Mouse (Mus musculus) ES-E14 (cell line): Measurements from ENCODE around the gene Dclk1. TPM values are rescaled to one million over a fixed set of nuclear protein-coding genes. Genes with fewer than 3 reads are reported as not detected.

Experiments used
- DNase-seq: peaks from one replicate; pipeline ENCODE4 v3.0.0-alpha.2; 2013; ENCODE audit warnings: low read depth, low spot score
- H3K27ac ChIP-seq: 2 replicates; pipeline ENCODE4 v1.5.1; 2012; ENCODE audit warnings: low read depth, mild to moderate bottlenecking, low read length, moderate library complexity, mixed read lengths; ENCODE audit not compliant: poor library complexity, insufficient read depth, severe bottlenecking
- H3K36me3 ChIP-seq: 2 replicates; pipeline ENCODE4 v1.6.1; 2012; ENCODE audit warnings: mild to moderate bottlenecking, low read length, moderate library complexity, mixed read lengths; ENCODE audit not compliant: control insufficient read depth, poor library complexity, insufficient read depth, severe bottlenecking
- H3K4me1 ChIP-seq, 2 experiments: fragments of 150-350 bp in 1 of 2; sonication (generic) in 1 of 2; 2 replicates each; pipeline ENCODE4 v1.6.1; 2012; ENCODE audit warnings: low read length in 2 of 2, mild to moderate bottlenecking in 1 of 2, mixed read lengths in 1 of 2; ENCODE audit not compliant: control insufficient read depth in 2 of 2, insufficient read depth in 2 of 2, poor library complexity in 1 of 2
- H3K4me3 ChIP-seq, 2 experiments: fragments of 150-350 bp in 1 of 2; sonication (generic) in 1 of 2; 2 replicates each; pipeline ENCODE4 v1.5.1; 2012; ENCODE audit warnings: low read length in 2 of 2, low read depth in 1 of 2, mild to moderate bottlenecking in 1 of 2, mixed read lengths in 1 of 2; ENCODE audit not compliant: insufficient read depth in 1 of 2, poor library complexity in 1 of 2, severe bottlenecking in 1 of 2
- H3K9ac ChIP-seq: 2 replicates; pipeline ENCODE4 v1.6.1; 2012; ENCODE audit warnings: low read depth, mild to moderate bottlenecking, low read length, mixed read lengths; ENCODE audit not compliant: poor library complexity, insufficient read depth, severe bottlenecking
- H3K9me3 ChIP-seq: fragments of 150-350 bp; sonication (generic); 2 replicates; pipeline ENCODE4 v1.6.1; 2012; ENCODE audit warnings: low read depth, mild to moderate bottlenecking, low read length; ENCODE audit not compliant: control insufficient read depth, insufficient read depth
- CHD2 ChIP-seq: IDR thresholded peaks from 2 replicates; pipeline ENCODE4 v1.6.1; 2014; ENCODE audit warnings: mild to moderate bottlenecking, low read depth, low read length, inconsistent platforms
- HCFC1 ChIP-seq: IDR thresholded peaks from 2 replicates; pipeline ENCODE4 v1.6.1; 2012; ENCODE audit warnings: low read length, inconsistent platforms, borderline replicate concordance; ENCODE audit not compliant: insufficient read depth
- MAFK ChIP-seq: IDR thresholded peaks from 2 replicates; pipeline ENCODE4 v1.6.1; 2014; ENCODE audit warnings: mild to moderate bottlenecking, low read depth, low read length, inconsistent platforms; ENCODE audit not compliant: insufficient read depth
- ZC3H11A ChIP-seq: IDR thresholded peaks from 2 replicates; pipeline ENCODE4 v1.6.1; 2012; ENCODE audit warnings: low read depth, mild to moderate bottlenecking, inconsistent platforms, low read length, borderline replicate concordance
- ZNF384 ChIP-seq: IDR thresholded peaks from 2 replicates; pipeline ENCODE4 v1.6.1; 2012; ENCODE audit warnings: low read depth, low read length, inconsistent platforms
- in situ Hi-C, 2 experiments: fragments of 600-800 bp; cut with MboI; formaldehyde crosslinking; loops; one replicate each; pipeline ENCODE4 v1.15.1; 2025; ENCODE audit warnings: low sequenced_read_pairs in 2 of 2, inconsistent platforms in 1 of 2; ENCODE audit not compliant: unreplicated experiment in 2 of 2
- total RNA-seq: library from RNA; depleted of rRNA; stranded (reverse); fragments of 300-350 nt; gene quantifications from 2 replicates; pipeline ENCODE4 v1.2.3, GENCODE M21; 2012

Gene Dclk1
- total RNA-seq, 1 experiment = 1.7 TPM

- Histone ChIP-seq H3K9me3 (no peaks in the 10 kb centered on the region), H3K4me3 (no peak overlapping the region), H3K4me1 (peaks cover 0 to 2% of the 10 kb centered on the region in 2 experiments; a peak in 1 of 4 replicates), H3K36me3 (no peaks in the 10 kb centered on the region), H3K27ac (no peak overlapping the region), H3K9ac (no peak overlapping the region)
- no peak for DNase-seq
- in situ Hi-C loops = no loop called here
- no peak for TF ChIP-seq ZNF384
- TF ChIP-seq CHD2 = no peak
- TF ChIP-seq HCFC1 = no peak
- TF ChIP-seq ZC3H11A = no peak
- no peak for TF ChIP-seq MAFK
These were observed 178.4 kb downstream of the Dclk1 start for GRCm38 (mm10) chr3:55420436-55421083.

GRCm38 (mm10) chr3:55423640-55424397 is 181.7 kb downstream of the Dclk1 start:
- H3K9ac ChIP-seq = no peak overlapping the region
- TF ChIP-seq ZC3H11A = no peak
- TF ChIP-seq HCFC1 = no peak
- TF ChIP-seq ZNF384 = no peak
- no peak for TF ChIP-seq MAFK
- TF ChIP-seq CHD2 = no peak
- no peaks in the 10 kb centered on the region for H3K9me3 ChIP-seq
- no peak overlapping the region for H3K4me3 ChIP-seq
- no peak overlapping the region for H3K27ac ChIP-seq
- H3K4me1 ChIP-seq = peaks cover 0 to 2% of the 10 kb centered on the region in 2 experiments; a peak in 1 of 4 replicates
- H3K36me3 ChIP-seq = no peaks in the 10 kb centered on the region
- in situ Hi-C loops = no loop called here
- DNase-seq = no peak

GRCm38 (mm10) chr3:55430022-55430549 is 187.9 kb downstream of the Dclk1 start:
- Histone ChIP-seq H3K9me3 (no peaks in the 10 kb centered on the region), H3K36me3 (no peaks in the 10 kb centered on the region), H3K4me3 (no peak overlapping the region), H3K9ac (no peak overlapping the region), H3K4me1 (no peaks in the 10 kb centered on the region), H3K27ac (no peak overlapping the region)
- TF ChIP-seq ZNF384 (no peak), CHD2 (no peak), HCFC1 (no peak), MAFK (no peak), ZC3H11A (no peak)
- DNase-seq = no peak
- in situ Hi-C loops = no loop called here

- in situ Hi-C loops = no loop called here
- no peak for DNase-seq
- H3K4me1 ChIP-seq = no peaks in the 10 kb centered on the region
These were observed 189.1 kb downstream of the Dclk1 start for GRCm38 (mm10) chr3:55431223-55431622.

More at GRCm38 (mm10) chr3:55431223-55431622, 189.1 kb downstream of the Dclk1 start:
- TF ChIP-seq ZC3H11A (no peak), ZNF384 (no peak), MAFK (no peak), HCFC1 (no peak), CHD2 (no peak)
- Histone ChIP-seq H3K9ac (no peak overlapping the region), H3K27ac (no peak overlapping the region), H3K9me3 (no peaks in the 10 kb centered on the region), H3K36me3 (no peaks in the 10 kb centered on the region), H3K4me3 (no peak overlapping the region)
